Mouse (Mus musculus) heart, adult 9 months (tissue): ENCODE results near the gene Kdsr.

Experiments used
- DNase-seq, 2 experiments: peaks; one replicate each; pipeline ENCODE4 v3.0.0; 2022; ENCODE audit warnings: low spot score in 2 of 2

The Kdsr gene

DNA sequence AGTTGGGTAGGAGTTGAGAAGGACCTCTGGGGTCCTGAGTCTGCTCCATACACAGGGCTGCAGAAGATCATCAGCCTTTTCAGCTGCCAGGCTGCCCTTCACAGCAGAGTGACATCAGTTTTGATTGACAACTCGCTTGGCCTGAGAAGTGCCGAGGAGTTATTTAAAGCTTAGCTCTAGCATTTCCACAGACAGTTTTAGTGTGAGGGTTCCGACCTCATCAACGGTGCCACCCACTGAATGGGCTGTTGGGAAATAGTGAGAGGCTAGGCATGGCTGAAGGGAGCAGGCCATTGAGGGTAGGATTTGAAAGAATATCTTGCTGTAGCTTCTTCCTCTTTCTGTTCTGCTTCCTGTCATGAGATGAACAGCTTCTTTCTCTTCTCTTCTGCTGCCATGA is 63.9 kb downstream of the Kdsr start:
- DNase-seq: peak in 1 of 2 experiments; percentile 47

GRCm38 (mm10) chr1:106694316-106694715 is 65.2 kb downstream of the Kdsr start:
- DNase-seq: peak; percentile 37 to 53

- no peak for DNase-seq
Measured at GRCm38 (mm10) chr1:106692599-106692998, 66.9 kb downstream of the Kdsr start.

DNA sequence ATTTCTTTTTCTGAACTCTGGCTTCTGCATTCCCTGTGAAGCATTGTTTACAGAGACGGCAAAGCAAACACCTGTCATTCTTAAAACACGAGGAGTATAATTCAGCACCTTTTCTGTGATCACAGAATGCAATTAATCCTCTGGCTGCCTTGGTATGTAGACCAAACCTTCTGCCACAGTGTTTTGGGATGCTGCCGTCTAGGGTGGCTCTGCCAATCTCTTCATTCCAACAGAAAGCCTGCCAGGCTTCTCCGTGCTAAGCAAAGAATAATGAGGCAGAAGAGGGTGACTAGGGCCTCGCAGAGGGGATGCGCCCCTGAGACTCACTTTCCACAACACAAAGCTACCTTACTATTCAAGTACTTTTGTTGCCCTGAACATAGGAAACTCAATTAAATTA is 68.6 kb downstream of the Kdsr start:
- DNase-seq: no peak

- no peak for DNase-seq
Measured at GRCm38 (mm10) chr1:106688161-106688516, 71.4 kb downstream of the Kdsr start.

DNA sequence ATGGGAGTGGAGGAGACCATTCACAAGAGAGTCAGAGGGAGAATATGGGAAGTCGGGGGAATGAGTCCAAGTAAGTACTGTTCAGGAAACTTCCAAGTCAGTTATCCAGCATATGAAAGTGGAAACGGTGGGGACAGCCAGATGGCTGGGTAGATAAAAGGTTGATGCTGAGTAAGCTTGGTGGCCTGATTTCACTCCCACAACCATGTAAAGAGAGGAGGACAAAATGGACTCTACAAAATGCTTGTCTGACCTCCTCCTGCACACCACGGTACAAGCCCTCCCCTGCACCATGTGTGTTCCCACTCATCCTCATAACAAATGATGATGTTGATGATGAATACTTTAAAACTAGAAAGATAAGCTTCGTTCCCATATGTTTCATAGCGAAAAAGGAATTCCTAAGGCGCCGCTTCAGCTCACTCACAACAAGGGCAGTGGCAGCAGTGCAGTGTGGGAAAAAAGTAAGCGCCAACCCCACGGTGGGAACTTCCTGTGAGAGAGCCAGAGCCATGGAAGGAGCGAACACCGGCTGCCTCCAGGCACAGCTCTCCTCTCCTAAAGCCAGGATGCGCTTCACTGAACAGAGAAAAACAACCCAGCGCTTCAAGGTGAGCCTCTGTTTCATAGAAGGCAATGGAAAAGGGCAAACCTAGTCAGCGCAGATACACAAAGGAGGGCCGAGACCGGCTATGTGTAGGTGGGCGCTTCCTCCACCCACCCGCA is 71.9 kb downstream of the Kdsr start:
- DNase-seq: no peak

DNA sequence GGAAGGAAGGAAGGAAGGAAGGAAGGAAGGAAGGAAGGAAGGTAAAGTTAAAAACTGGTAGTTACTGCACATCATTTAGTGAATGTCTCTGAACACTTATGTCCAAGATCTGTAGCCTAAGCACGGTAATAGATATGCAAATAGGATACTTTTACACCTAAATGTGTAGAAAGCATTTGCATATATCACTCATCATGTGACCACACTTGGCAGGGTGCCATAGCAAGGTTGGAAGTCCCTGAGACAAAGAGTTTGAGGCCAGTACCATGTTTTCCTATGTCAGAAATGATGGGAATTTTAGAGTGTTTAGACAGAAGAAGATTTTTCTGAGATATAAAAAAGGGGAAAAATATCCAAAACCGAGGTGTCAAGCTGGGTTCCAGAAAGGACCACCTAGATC is 73.8 kb downstream of the Kdsr start:
- no peak for DNase-seq

GRCm38 (mm10) chr1:106684546-106684945 is 75.0 kb downstream of the Kdsr start:
- DNase-seq: no peak

DNA sequence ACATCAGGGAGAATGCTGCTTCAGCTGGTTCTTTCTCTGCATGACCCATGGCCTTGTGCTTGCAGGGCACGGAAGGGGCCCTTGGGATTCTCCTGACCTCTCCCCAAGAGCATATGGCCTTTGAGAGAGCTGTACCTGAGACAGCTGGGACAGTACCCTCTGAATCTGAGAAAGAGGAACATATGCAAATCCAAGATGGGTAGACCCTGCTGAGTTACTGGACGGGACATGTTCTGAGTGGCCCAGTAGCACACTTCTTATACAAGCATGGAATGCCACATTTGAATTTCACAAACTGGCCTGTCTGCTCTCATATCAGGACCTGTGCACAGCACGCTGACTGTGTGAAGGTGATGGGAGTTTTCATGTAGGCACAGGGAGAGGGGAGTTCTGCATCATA is 76.7 kb downstream of the Kdsr start:
- DNase-seq: no peak

- DNase-seq: no peak
Measured at GRCm38 (mm10) chr1:106679800-106680515, 79.6 kb downstream of the Kdsr start.

- DNase-seq: no peak
Measured at GRCm38 (mm10) chr1:106678060-106678478, 81.5 kb downstream of the Kdsr start.
